Mouse (Mus musculus) liver, postnatal 0 days (tissue): ENCODE data around the gene Ptprcap. TPM values are rescaled to one million over a fixed set of nuclear protein-coding genes. Genes with fewer than 3 reads are reported as not detected.

ENCODE experiments used
- ATAC-seq: fragments of 200-750 bp; cut with Nextera tagmentation; 2 replicates; pipeline ENCODE4 v1.8.0; 2017; ENCODE audit warnings: mild to moderate bottlenecking, moderate library complexity
- DNase-seq: peaks from one replicate; pipeline ENCODE4 v3.0.0-alpha.2; 2016
- H3K27ac ChIP-seq: fragments of 300-500 bp; sonication (generic); 2 replicates; pipeline ENCODE4 v1.5.1; 2014; ENCODE audit warnings: antibody characterized with exemption, moderate library complexity, mild to moderate bottlenecking, low read depth
- H3K27me3 ChIP-seq: fragments of 300-500 bp; sonication (generic); 2 replicates; pipeline ENCODE4 v1.6.1; 2014; ENCODE audit warnings: low read length, control low read depth, mixed read lengths; ENCODE audit not compliant: insufficient read depth
- H3K36me3 ChIP-seq: fragments of 300-500 bp; sonication (generic); replicated peaks from 2 replicates; pipeline ENCODE4 v1.6.1; 2014; ENCODE audit warnings: mild to moderate bottlenecking, control low read depth, low read length, moderate library complexity, mixed read lengths; ENCODE audit not compliant: insufficient read depth
- H3K4me1 ChIP-seq: fragments of 300-500 bp; sonication (generic); 2 replicates; pipeline ENCODE4 v1.6.1; 2014; ENCODE audit warnings: antibody characterized with exemption, mild to moderate bottlenecking, control low read depth; ENCODE audit not compliant: insufficient read depth
- H3K4me2 ChIP-seq: fragments of 300-500 bp; sonication (generic); 2 replicates; pipeline ENCODE4 v1.6.1; 2014; ENCODE audit warnings: low read depth, mild to moderate bottlenecking, low read length, moderate library complexity, mixed read lengths
- H3K4me3 ChIP-seq: fragments of 300-500 bp; sonication (generic); 2 replicates; pipeline ENCODE4 v1.5.1; 2014; ENCODE audit warnings: low read depth, low read length
- H3K9ac ChIP-seq: fragments of 300-500 bp; sonication (generic); replicated peaks from 2 replicates; pipeline ENCODE4 v1.6.1; 2014; ENCODE audit warnings: mild to moderate bottlenecking, moderate library complexity
- H3K9me3 ChIP-seq: fragments of 300-500 bp; sonication (generic); 2 replicates; pipeline ENCODE4 v1.6.1; 2016; ENCODE audit warnings: mild to moderate bottlenecking, control low read depth, low read length, mixed read lengths
- CTCF ChIP-seq: sonication (generic); IDR thresholded peaks from 2 replicates; pipeline ENCODE4 v1.5.1; 2016; ENCODE audit warnings: antibody characterized with exemption, low read depth
- EP300 ChIP-seq: IDR thresholded peaks from 2 replicates; pipeline ENCODE4 v1.6.1; 2016; ENCODE audit warnings: antibody characterized with exemption, low read depth, mild to moderate bottlenecking
- WGBS: fragments of 180-500 bp; shearing (Covaris S2); extraction: QIAGEN DNeasy Blood & Tissue Kit; methylation state at CpG from one replicate; pipeline ENCODE4 v1.1.7; 2014; ENCODE audit not compliant: insufficient replicate concordance; 5-methylcytosine and 5-hydroxymethylcytosine counted together
- polyA plus RNA-seq: library from polyadenylated mRNA; unstranded; fragments of >200 nt; fragmentation: Nextera tagmentation; extraction: Ambion mirVana; gene quantifications from 2 replicates; pipeline ENCODE4 v1.2.1, GENCODE M21; 2015

Ptprcap gene
- polyA plus RNA-seq, 1 experiment from 2014 or later = 35.7 TPM

GRCm38 (mm10) chr19:4202149-4202548 lies 48.7 kb downstream of the Ptprcap start:
- no peak for DNase-seq
- peaks cover 37% of the 10 kb centered on the region for H3K4me1 ChIP-seq
- 48% methylated on average over 7 of the region's 7 CpGs for WGBS
- peak overlapping the region; percentile 84 for H3K9ac ChIP-seq
- H3K36me3 ChIP-seq = peaks cover 14% of the 10 kb centered on the region
- TF ChIP-seq CTCF = no peak
- no peak for TF ChIP-seq EP300
- peak overlapping the region; percentile 98 for H3K4me2 ChIP-seq
- no peaks in the 10 kb centered on the region for H3K9me3 ChIP-seq
- H3K27ac ChIP-seq = peak overlapping the region; percentile 72
- H3K27me3 ChIP-seq = no peaks in the 10 kb centered on the region
- ATAC-seq = no peak
- H3K4me3 ChIP-seq = peak overlapping the region; percentile 69

GRCm38 (mm10) chr19:4203148-4203547 lies 49.7 kb downstream of the Ptprcap start:
- 0 out of 2 replicates have a peak overlapping the region, but pooled peaks have one; percentile 6 for H3K4me2 ChIP-seq
- TF ChIP-seq CTCF = peak; percentile 45
- no peak for TF ChIP-seq EP300
- DNase-seq (no peak), ATAC-seq (no peak)
- H3K27me3 ChIP-seq = no peaks in the 10 kb centered on the region
- H3K27ac ChIP-seq = peak overlapping the region; percentile 55; the same call in 1 of the 2 replicates
- peaks cover 31% of the 10 kb centered on the region for H3K4me1 ChIP-seq
- 40% methylated on average over 3 of the region's 3 CpGs for whole genome bisulfite sequencing
- no peak overlapping the region for H3K4me3 ChIP-seq
- H3K9me3 ChIP-seq = no peaks in the 10 kb centered on the region
- peaks cover 11% of the 10 kb centered on the region for H3K36me3 ChIP-seq
- no peak overlapping the region for H3K9ac ChIP-seq

DNA sequence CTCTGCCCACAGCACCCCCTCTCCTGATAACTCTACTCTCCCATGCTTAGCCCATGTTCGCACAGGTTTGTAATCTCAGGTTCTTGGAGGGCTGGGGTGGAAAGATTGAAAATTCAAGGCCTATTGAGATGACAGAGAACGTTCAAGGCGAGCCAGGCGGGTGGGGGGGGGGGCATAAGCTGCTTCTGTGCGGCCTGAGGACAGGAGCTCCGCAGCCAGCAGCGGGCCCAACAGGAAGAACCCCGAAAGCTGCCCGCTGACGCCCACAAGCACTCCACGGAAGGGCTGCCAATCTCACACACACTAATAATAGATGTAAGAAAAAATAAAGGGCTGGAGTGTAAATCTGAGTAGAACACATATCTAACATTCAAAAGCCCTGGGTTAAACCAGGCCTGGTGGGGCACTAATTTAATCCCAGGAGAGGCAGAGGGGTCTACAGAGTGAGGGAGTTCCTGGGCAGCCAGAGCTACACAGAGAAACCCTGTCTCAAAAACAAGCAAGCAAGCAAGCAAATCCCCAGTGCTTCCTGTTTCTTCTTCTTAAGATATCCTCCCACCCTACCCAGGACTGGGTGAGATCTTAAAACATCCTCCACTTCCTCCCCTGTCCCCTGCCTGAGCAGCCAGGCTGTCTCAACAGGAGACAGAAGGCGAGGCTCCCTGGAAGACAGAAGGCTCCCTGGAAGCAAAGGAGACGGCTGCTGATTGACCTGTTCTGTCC lies 50.4 kb downstream of the Ptprcap start:
- 29% methylated on average over 13 of the region's 13 CpGs for WGBS
- ATAC-seq = no peak
- DNase-seq = no peak
- Histone ChIP-seq H3K4me3 (no peak overlapping the region), H3K27me3 (no peaks in the 10 kb centered on the region), H3K9me3 (no peaks in the 10 kb centered on the region), H3K36me3 (peaks cover 7% of the 10 kb centered on the region), H3K9ac (no peak overlapping the region), H3K4me2 (0 out of 2 replicates have a peak overlapping the region, but pooled peaks have one; percentile 6), H3K4me1 (peaks cover 31% of the 10 kb centered on the region), H3K27ac (peak overlapping the region; percentile 78)
- no peak for TF ChIP-seq EP300
- no peak for TF ChIP-seq CTCF

- 53% methylated on average over 4 of the region's 4 CpGs for WGBS
- Histone ChIP-seq H3K4me3 (no peak overlapping the region), H3K36me3 (no peaks in the 10 kb centered on the region), H3K27ac (no peak overlapping the region), H3K4me2 (no peak overlapping the region), H3K9ac (no peak overlapping the region), H3K9me3 (no peaks in the 10 kb centered on the region), H3K4me1 (peaks cover 31% of the 10 kb centered on the region), H3K27me3 (no peaks in the 10 kb centered on the region)
- ATAC-seq (no peak), DNase-seq (no peak)
- TF ChIP-seq CTCF = peak; percentile 32
- TF ChIP-seq EP300 = no peak
Measured at GRCm38 (mm10) chr19:4204889-4205288, 51.5 kb downstream of the Ptprcap start.

Other genes starting within 250 kb of the Ptprcap start
- gene Tcirg1, start 246.5 kb upstream of the Ptprcap start, polyA plus RNA-seq = 28.1 and 29.7 TPM in 2 replicates
- 165 and 167 TPM in 2 replicates for gene Ndufs8, start 240.8 kb upstream of the Ptprcap start, polyA plus RNA-seq
- gene Aldh3b1, start 223.8 kb upstream of the Ptprcap start, polyA plus RNA-seq = 9.5 TPM in 2 replicates
- 42.6 and 48.1 TPM in 2 replicates for gene Unc93b1, start 218.4 kb upstream of the Ptprcap start, polyA plus RNA-seq
- gene Aldh3b3, start 195.0 kb upstream of the Ptprcap start, polyA plus RNA-seq = 0.04 and 0.13 TPM in 2 replicates
- 0.09 and 0.11 TPM in 2 replicates for gene Aldh3b2, start 181.3 kb upstream of the Ptprcap start, polyA plus RNA-seq
- 19.3 and 22.0 TPM in 2 replicates for gene Acy3, start 167.0 kb upstream of the Ptprcap start, polyA plus RNA-seq
- not detected in 2 replicates for gene Tbx10, start 160.9 kb upstream of the Ptprcap start, polyA plus RNA-seq
- 22.0 and 23.0 TPM in 2 replicates for gene Nudt8, start 153.0 kb upstream of the Ptprcap start, polyA plus RNA-seq
- gene Gm49405, start 153.0 kb upstream of the Ptprcap start, polyA plus RNA-seq = 0.26 and 0.49 TPM in 2 replicates
- 0.36 and 0.74 TPM in 2 replicates for gene Doc2g, start 150.3 kb upstream of the Ptprcap start, polyA plus RNA-seq
- gene Ndufv1, start 140.8 kb upstream of the Ptprcap start, polyA plus RNA-seq = 171 and 172 TPM in 2 replicates
- 428 and 442 TPM in 2 replicates for gene Gstp1, start 115.6 kb upstream of the Ptprcap start, polyA plus RNA-seq
- gene Gstp2, start 107.6 kb upstream of the Ptprcap start, polyA plus RNA-seq = 5.8 and 6.4 TPM in 2 replicates
- gene Gstp3, start 94.0 kb upstream of the Ptprcap start, polyA plus RNA-seq = 64.5 and 67.3 TPM in 2 replicates
- gene Cabp2, start 72.0 kb upstream of the Ptprcap start, polyA plus RNA-seq = 0.38 and 0.43 TPM in 2 replicates
- gene Cdk2ap2, start 56.4 kb upstream of the Ptprcap start, polyA plus RNA-seq = 91.2 and 91.9 TPM in 2 replicates
- gene Pitpnm1, start 53.6 kb upstream of the Ptprcap start, polyA plus RNA-seq = 6.6 and 7.4 TPM in 2 replicates
- gene Aip, start 27.7 kb upstream of the Ptprcap start, polyA plus RNA-seq = 23.1 and 26.8 TPM in 2 replicates
- gene Gpr152, start 13.8 kb upstream of the Ptprcap start, polyA plus RNA-seq = not detected in 2 replicates
- 0.11 and 0.15 TPM in 2 replicates for gene Cabp4, start 9.6 kb upstream of the Ptprcap start, polyA plus RNA-seq
- gene Coro1b, start 5.0 kb upstream of the Ptprcap start, polyA plus RNA-seq = 63.0 and 64.4 TPM in 2 replicates
- gene Rps6kb2, start 9.8 kb downstream of the Ptprcap start, polyA plus RNA-seq = 22.1 and 23.0 TPM in 2 replicates
- 0.73 and 0.90 TPM in 2 replicates for gene Carns1, start 21.9 kb downstream of the Ptprcap start, polyA plus RNA-seq
- 8.4 and 9.9 TPM in 2 replicates for gene Tbc1d10c, start 37.7 kb downstream of the Ptprcap start, polyA plus RNA-seq
- gene Ppp1ca, start 38.5 kb downstream of the Ptprcap start, polyA plus RNA-seq = 269 and 284 TPM in 2 replicates
- 8.0 and 9.0 TPM in 2 replicates for gene Rad9a, start 48.1 kb downstream of the Ptprcap start, polyA plus RNA-seq
- 0.91 and 1.1 TPM in 2 replicates for gene Clcf1, start 60.6 kb downstream of the Ptprcap start, polyA plus RNA-seq
- not detected in 2 replicates for gene AC109138.7, start 60.8 kb downstream of the Ptprcap start, polyA plus RNA-seq
- 28.5 and 31.1 TPM in 2 replicates for gene Pold4, start 78.3 kb downstream of the Ptprcap start, polyA plus RNA-seq
- 3.3 and 3.4 TPM in 2 replicates for gene Ssh3, start 115.6 kb downstream of the Ptprcap start, polyA plus RNA-seq
- 0.54 and 0.92 TPM in 2 replicates for gene Ankrd13d, start 129.5 kb downstream of the Ptprcap start, polyA plus RNA-seq
- gene Grk2, start 152.6 kb downstream of the Ptprcap start, polyA plus RNA-seq = 11.9 and 14.8 TPM in 2 replicates
- gene Kdm2a, start 244.7 kb downstream of the Ptprcap start, polyA plus RNA-seq = 7.8 and 8.5 TPM in 2 replicates